Mouse (Mus musculus) cerebellum, adult 11 months (tissue): Measurements from ENCODE around the gene Tunar.

ENCODE experiments used
- DNase-seq: peaks from one replicate; pipeline ENCODE4 v3.0.0; 2022

Gene Tunar

DNA sequence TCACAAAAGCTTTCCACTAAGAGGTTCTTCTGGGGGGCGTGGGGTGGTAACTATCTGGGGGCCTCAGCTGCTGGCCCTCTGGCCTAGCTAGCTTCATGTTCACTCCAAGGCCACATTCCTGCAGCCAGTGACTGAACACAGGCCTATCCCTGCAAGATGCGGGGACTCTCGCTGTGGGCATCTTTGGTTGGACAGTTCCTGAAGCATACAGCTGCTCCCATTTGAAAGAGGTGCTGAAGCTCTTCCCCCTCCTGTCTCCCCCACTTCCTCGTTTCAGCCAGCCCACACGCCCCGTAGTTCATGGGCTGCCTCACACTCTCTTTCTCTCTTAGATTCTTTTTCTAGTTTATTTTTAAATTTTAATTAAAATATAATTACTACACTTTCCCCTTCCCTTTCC is 72.3 kb downstream of the Tunar start:
- DNase-seq = no peak

DNA sequence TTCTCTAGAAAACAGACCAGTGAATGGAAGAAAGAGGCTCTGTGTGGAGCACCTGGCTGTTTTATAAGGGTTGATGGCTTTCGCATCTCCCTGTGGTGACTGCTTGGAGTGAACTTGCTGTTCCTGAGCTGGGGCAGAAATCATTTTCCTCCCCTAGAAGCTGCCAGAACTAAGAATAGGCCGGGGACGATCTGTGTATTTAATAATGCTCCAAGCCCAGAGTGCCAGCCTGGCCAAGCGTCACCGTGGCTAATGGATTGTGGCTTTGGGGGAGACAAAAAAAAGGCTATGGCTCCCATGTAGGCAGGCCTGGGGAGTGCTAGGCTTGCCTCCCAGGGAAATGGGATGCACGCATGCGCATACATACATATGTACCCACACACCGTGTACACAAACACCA is 80.2 kb downstream of the Tunar start:
- no peak for DNase-seq

GRCm38 (mm10) chr12:105420476-105420875 is 86.8 kb downstream of the Tunar start:
- no peak for DNase-seq

- no peak for DNase-seq
These were observed 92.9 kb downstream of the Tunar start for GRCm38 (mm10) chr12:105426541-105426940.

GRCm38 (mm10) chr12:105427039-105427757 is 93.5 kb downstream of the Tunar start:
- peak; percentile 69 for DNase-seq

GRCm38 (mm10) chr12:105431872-105432271 is 98.2 kb downstream of the Tunar start:
- no peak for DNase-seq

- no peak for DNase-seq
These were observed 99.1 kb downstream of the Tunar start for GRCm38 (mm10) chr12:105432807-105433206.
